Mouse (Mus musculus) lung, adult 10 weeks (tissue): ENCODE data around the gene Phf1. TPM values are rescaled to one million over a fixed set of nuclear protein-coding genes. Genes with fewer than 3 reads are reported as not detected.

ENCODE experiments used
- polyA plus RNA-seq: library from polyadenylated mRNA; stranded (reverse); fragments of 350-450 nt; fragmentation: Illumina TruSeq; extraction: RNeasy Lipid Tissue Mini Kit (QIAGEN cat#74804); gene quantifications from one replicate; pipeline ENCODE4 v1.2.3, GENCODE M21; 2014; ENCODE audit warnings: low read depth, low replicate concordance; ENCODE audit not compliant: insufficient read depth

Gene Phf1
- polyA plus RNA-seq: 49.2 TPM

GRCm38 (mm10) chr17:26932839-26933398, at the start of gene Phf1:
TSS of gene Phf1 (plus strand) at chr17:26933052.

DNA sequence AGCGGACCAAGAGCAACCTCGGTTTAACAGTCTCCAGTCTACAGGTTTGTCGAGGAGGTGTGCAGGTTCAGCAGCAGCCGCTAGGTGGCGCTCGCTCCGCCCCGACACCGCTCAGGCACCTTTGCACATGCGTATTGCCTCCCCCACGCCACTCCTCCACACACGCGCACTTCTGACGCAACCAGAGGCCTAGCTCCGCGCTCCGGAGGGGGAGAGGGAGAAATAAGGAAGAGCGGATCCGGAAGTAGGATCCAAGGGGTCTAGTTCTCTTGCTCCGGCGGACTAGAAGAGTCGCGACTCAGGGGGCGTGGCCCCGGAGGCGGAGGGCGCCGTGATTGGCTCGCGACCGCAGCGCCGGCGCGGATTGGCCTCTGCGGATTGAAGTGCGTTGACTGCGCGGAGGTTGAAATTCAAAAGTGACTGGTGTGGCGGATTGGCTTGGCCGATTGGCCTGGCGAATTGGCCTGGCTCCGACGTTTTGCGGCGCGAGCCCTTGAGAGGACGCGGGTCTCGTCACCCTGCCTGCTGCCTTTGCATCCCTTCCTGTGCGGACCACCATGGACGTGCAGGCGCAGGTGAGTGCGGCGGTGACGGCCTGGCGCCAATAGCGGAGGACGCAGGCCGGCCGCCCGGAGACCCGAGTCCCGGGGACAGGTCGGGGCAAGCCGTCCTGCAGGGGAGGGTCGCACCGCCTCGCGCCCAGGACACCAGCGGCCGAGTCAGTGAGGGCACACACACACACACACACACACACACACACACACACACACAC, 16.0 kb upstream of the Phf1 start, which contains the start of gene Kifc5b:
Kifc5b (plus strand) TSS at position 381 of the 772 bp plus-strand sequence.

DNA sequence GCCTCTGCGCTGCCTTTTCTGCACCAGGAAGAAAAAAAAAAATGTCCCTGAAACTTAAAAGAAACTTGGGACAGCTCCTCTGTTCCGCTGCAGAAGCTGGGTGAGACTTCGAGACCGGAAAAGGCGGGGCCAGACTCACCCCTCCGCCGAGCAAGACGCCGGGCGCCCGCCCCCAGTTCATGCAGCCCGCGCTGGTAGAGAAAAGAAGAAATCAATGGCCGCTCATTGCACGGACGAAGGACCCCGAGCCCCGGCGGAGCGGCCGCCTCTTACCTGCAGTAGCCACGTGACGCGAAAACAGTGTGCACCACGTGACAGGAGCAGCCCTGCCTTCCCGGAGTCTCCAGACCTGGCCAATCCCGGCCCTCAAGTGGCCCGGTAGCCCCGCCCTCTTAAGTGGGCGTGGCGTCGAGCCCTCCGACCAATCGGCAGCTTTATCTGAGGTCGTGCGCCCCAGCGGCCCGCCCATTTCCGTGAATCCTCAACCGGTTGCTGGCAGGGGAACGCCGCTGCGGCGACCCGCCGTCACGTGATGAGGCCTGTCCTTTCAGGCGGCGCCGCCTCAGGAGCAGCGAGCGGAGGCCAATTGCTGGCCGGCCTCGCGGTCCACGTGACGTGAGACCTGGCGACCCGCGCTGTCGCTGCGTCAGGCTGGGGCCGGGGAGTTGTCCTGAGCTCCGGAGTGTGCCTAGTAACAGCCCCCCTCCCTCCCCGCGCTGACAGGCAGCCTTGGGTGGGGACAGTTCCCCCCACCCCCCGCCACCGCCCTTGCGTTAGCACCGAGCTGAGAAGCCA, 6.5 kb downstream of the Phf1 start, which contains the start of gene Cuta:
Cuta (minus strand) TSS at position 392 of the 795 bp plus-strand sequence.

DNA sequence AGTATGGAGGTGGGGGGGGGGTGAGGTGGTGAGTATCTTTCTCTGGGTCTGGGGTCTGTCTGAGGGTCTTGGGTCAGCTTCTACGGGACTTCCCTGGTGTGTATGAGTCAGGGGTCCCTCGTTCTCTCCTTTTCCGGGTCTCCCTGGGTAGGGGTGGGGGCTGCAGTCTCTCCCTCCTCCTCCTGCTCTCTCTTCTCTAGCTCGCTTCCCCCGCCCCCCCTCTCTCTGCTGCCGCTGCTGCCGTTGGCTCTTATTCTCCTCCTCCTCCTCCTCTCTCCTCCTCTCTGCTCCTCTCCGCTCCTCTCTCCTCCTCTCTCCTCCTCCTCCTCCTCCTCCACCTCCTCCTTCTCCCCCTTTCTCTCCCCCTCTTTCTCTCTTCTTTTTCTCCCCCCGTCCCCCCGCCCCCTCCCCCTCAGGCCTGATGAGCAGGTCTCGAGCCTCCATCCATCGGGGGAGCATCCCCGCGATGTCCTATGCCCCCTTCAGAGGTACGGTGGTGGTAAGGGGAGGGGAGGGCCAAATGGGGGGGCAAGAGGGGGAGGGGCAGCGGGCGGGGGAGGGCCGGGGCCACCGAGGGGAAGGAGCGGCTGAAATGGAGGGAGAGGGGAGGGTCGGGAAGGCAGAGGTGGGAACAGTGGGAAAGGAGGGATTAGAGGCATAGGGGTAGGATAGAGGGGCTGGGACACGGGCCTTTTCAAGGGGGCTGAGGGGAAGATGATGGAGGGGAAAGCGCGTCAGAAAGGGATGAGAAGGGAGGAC, 8.4 kb downstream of the Phf1 start, which contains the start of gene Syngap1:
Syngap1 (plus strand) TSS at position 223 of the 759 bp plus-strand sequence.

DNA sequence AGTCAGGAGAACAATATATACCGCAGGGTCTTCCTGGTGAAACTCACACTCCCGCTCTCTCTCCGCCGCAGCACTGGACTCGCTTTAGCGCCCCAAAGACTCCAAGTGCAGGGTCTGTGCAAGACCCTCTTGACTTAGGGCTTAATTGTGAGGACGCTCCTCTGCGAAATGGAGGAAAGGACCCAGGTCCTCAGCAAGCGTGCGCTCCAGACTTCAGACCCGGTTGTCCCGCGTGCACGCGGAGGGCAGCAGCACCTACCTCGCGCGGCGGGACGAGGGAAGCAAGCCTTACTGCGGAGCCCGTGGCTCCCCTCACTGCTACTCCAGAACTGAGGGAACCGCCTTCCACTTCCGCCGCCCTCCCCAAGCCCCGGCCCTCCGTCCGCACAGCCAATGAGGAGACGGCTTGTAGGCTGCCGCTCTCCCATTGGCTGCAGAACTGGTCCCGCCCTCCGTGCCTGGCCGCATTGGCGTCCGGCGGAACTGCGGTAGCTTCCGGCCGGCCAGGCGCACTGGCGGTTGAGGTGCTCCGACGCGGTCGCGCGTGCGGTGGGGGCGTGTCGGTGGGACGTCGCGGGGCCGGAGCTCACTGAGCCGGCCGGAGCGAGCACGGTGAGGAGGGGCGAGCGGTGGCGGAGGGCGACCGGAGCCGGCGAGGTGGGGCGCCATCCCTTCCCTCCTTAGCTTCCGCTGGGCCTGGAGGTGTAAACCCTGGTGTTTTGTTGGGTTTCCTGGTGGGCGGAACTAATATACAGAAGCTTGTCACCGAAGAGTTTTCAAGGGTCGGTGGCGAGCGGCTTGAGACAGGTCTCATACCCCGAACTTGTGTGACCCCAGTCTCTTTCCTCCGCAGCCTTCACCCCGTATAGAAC, 40.1 kb downstream of the Phf1 start, which contains the start of gene Zbtb9:
Zbtb9 (plus strand) TSS at position 465 of the 872 bp plus-strand sequence.

Other genes with a start within 250 kb of the Phf1 start
- 13.0 TPM for gene Crebrf, start 217.4 kb upstream of the Phf1 start, polyA plus RNA-seq
- gene Bnip1, start 152.0 kb upstream of the Phf1 start, polyA plus RNA-seq: 20.7 TPM
- 0.35 TPM for gene Nkx2-5, start 88.0 kb upstream of the Phf1 start, polyA plus RNA-seq
- 0.82 TPM for gene Kifc5b, start 16.0 kb upstream of the Phf1 start, polyA plus RNA-seq
- gene Cuta, start 6.5 kb downstream of the Phf1 start, polyA plus RNA-seq: 116 TPM
- gene Syngap1, start 8.2 kb downstream of the Phf1 start, polyA plus RNA-seq: 3.4 TPM
- 5.6 TPM for gene Zbtb9, start 40.1 kb downstream of the Phf1 start, polyA plus RNA-seq
- gene Bak1, start 96.0 kb downstream of the Phf1 start, polyA plus RNA-seq: 17.6 TPM
- 5.3 TPM for gene Itpr3, start 124.3 kb downstream of the Phf1 start, polyA plus RNA-seq
- gene Uqcc2, start 200.9 kb downstream of the Phf1 start, polyA plus RNA-seq: 204 TPM
- 1.3 TPM for gene Ip6k3, start 234.7 kb downstream of the Phf1 start, polyA plus RNA-seq